Mouse (Mus musculus) heart, embryonic 16.5 days (tissue): ENCODE measurements around the gene BC025920. TPM values are rescaled to one million over a fixed set of nuclear protein-coding genes. Genes with fewer than 3 reads are reported as not detected.

ENCODE experiments used
- ATAC-seq: fragments of 200-750 bp; cut with Nextera tagmentation; replicated peaks from 2 replicates; pipeline ENCODE4 v1.8.0; 2017; ENCODE audit warnings: moderate number of reproducible peaks; ENCODE audit not compliant: insufficient read depth, low FRiP score; ENCODE audit errors: extremely low read depth
- H3K27ac ChIP-seq: fragments of 300-500 bp; sonication (generic); 2 replicates; pipeline ENCODE4 v1.5.1; 2014; ENCODE audit warnings: mild to moderate bottlenecking, low read length, control low read depth, moderate library complexity
- H3K27me3 ChIP-seq: fragments of 300-500 bp; sonication (generic); 2 replicates; pipeline ENCODE4 v1.6.1; 2014; ENCODE audit warnings: low read length, mixed read lengths; ENCODE audit not compliant: control insufficient read depth, insufficient read depth
- H3K36me3 ChIP-seq: fragments of 300-500 bp; sonication (generic); 2 replicates; pipeline ENCODE4 v1.6.1; 2014; ENCODE audit not compliant: control insufficient read depth, insufficient read depth
- H3K4me1 ChIP-seq: fragments of 300-500 bp; sonication (generic); 2 replicates; pipeline ENCODE4 v1.6.1; 2014; ENCODE audit warnings: low read length, mixed read lengths; ENCODE audit not compliant: control insufficient read depth, insufficient read depth
- H3K4me2 ChIP-seq: fragments of 300-500 bp; sonication (generic); 2 replicates; pipeline ENCODE4 v1.6.1; 2014; ENCODE audit warnings: low read depth, mild to moderate bottlenecking, control low read depth, low read length
- H3K4me3 ChIP-seq: fragments of 300-500 bp; sonication (generic); 2 replicates; pipeline ENCODE4 v1.5.1; 2014; ENCODE audit warnings: mild to moderate bottlenecking, control low read depth, low read length
- H3K9ac ChIP-seq: fragments of 300-500 bp; sonication (generic); 2 replicates; pipeline ENCODE4 v1.6.1; 2014; ENCODE audit warnings: low read length, control low read depth
- H3K9me3 ChIP-seq: fragments of 300-500 bp; sonication (generic); replicated peaks from 2 replicates; pipeline ENCODE4 v1.6.1; 2016; ENCODE audit warnings: low read length; ENCODE audit not compliant: control insufficient read depth
- WGBS: fragments of 180-500 bp; shearing (Covaris S2); extraction: QIAGEN DNeasy Blood & Tissue Kit; methylation state at CpG from one replicate; pipeline ENCODE4 v1.1.7; 2014; 5-methylcytosine and 5-hydroxymethylcytosine counted together
- polyA plus RNA-seq: library from polyadenylated mRNA; unstranded; fragments of >200 nt; fragmentation: Nextera tagmentation; extraction: Ambion mirVana; gene quantifications from 2 replicates; pipeline ENCODE4 v1.2.1, GENCODE M21; 2015

Gene BC025920
- polyA plus RNA-seq, 1 experiment from 2014 or later: 1.2 TPM

- Histone ChIP-seq H3K9ac (peak overlapping the region; percentile 58), H3K27me3 (no peaks in the 10 kb centered on the region), H3K9me3 (0 out of 2 replicates have a peak, but pooled peaks cover 2% of the 10 kb centered on the region), H3K4me2 (peak overlapping the region; percentile 68), H3K4me1 (peaks cover 28% of the 10 kb centered on the region), H3K27ac (peak overlapping the region; percentile 92), H3K4me3 (peak overlapping the region; percentile 52), H3K36me3 (peaks cover 4% of the 10 kb centered on the region; the same call in 1 of the 2 replicates)
- 0 out of 2 replicates have a peak, but pooled peaks have one; percentile 10 for ATAC-seq
- WGBS: 2% methylated on average over 14 of the region's 14 CpGs
Measured at GRCm38 (mm10) chr10:81605666-81605973, 450 bp upstream of the BC025920 start.

DNA sequence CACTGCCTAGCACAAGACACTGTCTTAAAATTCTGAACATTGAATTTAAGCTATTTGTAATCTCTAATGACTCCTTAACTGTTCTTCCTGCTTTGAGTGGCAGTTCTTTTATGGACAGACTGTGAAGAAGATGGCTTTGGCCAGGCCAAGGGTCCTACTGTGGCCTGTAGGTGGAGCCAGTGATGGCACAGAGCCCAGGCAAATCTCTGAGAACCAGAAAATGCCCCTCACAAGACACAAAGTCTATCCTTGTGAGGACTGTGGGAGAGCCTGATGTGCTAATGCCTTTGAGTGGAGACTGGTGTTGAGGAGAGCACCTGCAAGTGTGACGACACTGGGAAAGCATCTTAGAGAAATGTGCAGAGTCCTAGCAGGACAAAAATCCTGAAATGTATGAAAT is 2.2 kb downstream of the BC025920 start:
- 86% methylated on average over 1 of the region's 1 CpGs for WGBS
- no peak for ATAC-seq
- no peak overlapping the region for H3K9ac ChIP-seq
- H3K4me3 ChIP-seq: no peak overlapping the region
- no peak overlapping the region for H3K4me2 ChIP-seq
- peaks cover 9% of the 10 kb centered on the region for H3K4me1 ChIP-seq
- no peak overlapping the region for H3K27ac ChIP-seq
- no peaks in the 10 kb centered on the region for H3K27me3 ChIP-seq
- H3K36me3 ChIP-seq: peaks cover 4% of the 10 kb centered on the region; the same call in 1 of the 2 replicates
- peaks cover 8% of the 10 kb centered on the region for H3K9me3 ChIP-seq

GRCm38 (mm10) chr10:81612779-81613178 is 6.7 kb downstream of the BC025920 start:
- no peak overlapping the region for H3K4me2 ChIP-seq
- H3K9me3 ChIP-seq: peaks cover 8% of the 10 kb centered on the region
- ATAC-seq: no peak
- no peak overlapping the region for H3K9ac ChIP-seq
- no peaks in the 10 kb centered on the region for H3K4me1 ChIP-seq
- no peak overlapping the region for H3K4me3 ChIP-seq
- peaks cover 4% of the 10 kb centered on the region; the same call in 1 of the 2 replicates for H3K36me3 ChIP-seq
- 62% methylated on average over 3 of the region's 3 CpGs for WGBS
- no peaks in the 10 kb centered on the region for H3K27me3 ChIP-seq
- no peak overlapping the region for H3K27ac ChIP-seq

DNA sequence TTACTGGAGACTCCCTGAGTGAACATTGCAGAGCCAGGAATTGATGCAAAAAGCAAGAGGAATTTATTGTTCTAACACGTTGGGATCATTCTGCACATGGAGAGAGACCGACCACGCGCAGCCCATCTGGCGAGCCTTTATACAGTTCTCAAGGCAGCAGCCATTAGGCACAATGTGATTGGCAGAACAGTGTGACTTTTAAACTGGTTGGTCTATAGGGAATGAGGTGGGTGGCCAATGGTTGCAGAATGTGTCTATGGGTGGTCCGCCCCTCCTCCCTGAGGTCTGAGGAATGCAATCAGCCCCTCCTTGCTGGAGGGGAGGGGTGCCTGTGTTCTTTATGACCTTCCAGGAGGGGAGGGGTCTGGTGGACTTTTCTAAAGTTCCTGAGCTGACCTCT is 9.4 kb downstream of the BC025920 start:
- Histone ChIP-seq H3K4me2 (no peak overlapping the region), H3K27ac (no peak overlapping the region), H3K4me1 (no peaks in the 10 kb centered on the region), H3K9me3 (peaks cover 6% of the 10 kb centered on the region), H3K4me3 (no peak overlapping the region), H3K27me3 (no peaks in the 10 kb centered on the region), H3K36me3 (no peaks in the 10 kb centered on the region), H3K9ac (no peak overlapping the region)
- WGBS: 60% methylated on average over 6 of the region's 6 CpGs
- no peak for ATAC-seq

GRCm38 (mm10) chr10:81619976-81620375 is 13.9 kb downstream of the BC025920 start:
- H3K27ac ChIP-seq: no peak overlapping the region
- no peak overlapping the region for H3K4me3 ChIP-seq
- no peaks in the 10 kb centered on the region for H3K9me3 ChIP-seq
- no peak for ATAC-seq
- no peaks in the 10 kb centered on the region for H3K4me1 ChIP-seq
- WGBS: 81% methylated on average over 5 of the region's 5 CpGs
- H3K4me2 ChIP-seq: no peak overlapping the region
- peaks cover 18% of the 10 kb centered on the region for H3K36me3 ChIP-seq
- no peak overlapping the region for H3K9ac ChIP-seq
- H3K27me3 ChIP-seq: no peaks in the 10 kb centered on the region

GRCm38 (mm10) chr10:81620786-81621185 is 14.7 kb downstream of the BC025920 start:
- no peak overlapping the region for H3K4me2 ChIP-seq
- H3K9ac ChIP-seq: no peak overlapping the region
- H3K36me3 ChIP-seq: peaks cover 20% of the 10 kb centered on the region
- H3K27me3 ChIP-seq: no peaks in the 10 kb centered on the region
- H3K4me1 ChIP-seq: no peaks in the 10 kb centered on the region
- no peaks in the 10 kb centered on the region for H3K9me3 ChIP-seq
- no peak for ATAC-seq
- no peak overlapping the region for H3K4me3 ChIP-seq
- 56% methylated on average over 9 of the region's 9 CpGs for WGBS
- H3K27ac ChIP-seq: no peak overlapping the region

DNA sequence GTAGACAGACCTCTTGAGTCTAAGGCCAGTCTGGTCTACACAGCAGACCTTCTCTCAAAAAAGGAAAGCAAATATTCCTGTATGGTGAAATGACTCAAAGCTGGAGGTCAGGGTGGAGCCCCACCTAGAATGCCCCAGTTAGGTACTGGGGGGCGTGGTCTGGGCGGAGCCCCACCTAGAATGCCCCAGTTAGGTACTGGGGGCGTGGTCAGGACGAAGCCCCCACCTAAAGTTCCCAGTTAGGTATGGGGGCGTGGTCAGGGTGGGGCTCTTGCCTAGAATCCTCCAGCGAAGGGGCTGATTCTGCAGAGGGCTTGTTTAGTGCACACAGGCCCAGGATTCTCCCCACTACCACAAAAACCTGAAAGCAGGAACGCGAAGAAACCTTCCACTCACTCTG is 17.4 kb downstream of the BC025920 start:
- WGBS: 60% methylated on average over 8 of the region's 8 CpGs
- no peak overlapping the region for H3K4me2 ChIP-seq
- no peak overlapping the region for H3K4me3 ChIP-seq
- ATAC-seq: no peak
- no peaks in the 10 kb centered on the region for H3K27me3 ChIP-seq
- no peak overlapping the region for H3K9ac ChIP-seq
- H3K9me3 ChIP-seq: no peaks in the 10 kb centered on the region
- H3K27ac ChIP-seq: no peak overlapping the region
- H3K4me1 ChIP-seq: peaks cover 12% of the 10 kb centered on the region
- peaks cover 20% of the 10 kb centered on the region for H3K36me3 ChIP-seq

- no peak for ATAC-seq
Measured at GRCm38 (mm10) chr10:81626101-81626993, 20.3 kb downstream of the BC025920 start.

DNA sequence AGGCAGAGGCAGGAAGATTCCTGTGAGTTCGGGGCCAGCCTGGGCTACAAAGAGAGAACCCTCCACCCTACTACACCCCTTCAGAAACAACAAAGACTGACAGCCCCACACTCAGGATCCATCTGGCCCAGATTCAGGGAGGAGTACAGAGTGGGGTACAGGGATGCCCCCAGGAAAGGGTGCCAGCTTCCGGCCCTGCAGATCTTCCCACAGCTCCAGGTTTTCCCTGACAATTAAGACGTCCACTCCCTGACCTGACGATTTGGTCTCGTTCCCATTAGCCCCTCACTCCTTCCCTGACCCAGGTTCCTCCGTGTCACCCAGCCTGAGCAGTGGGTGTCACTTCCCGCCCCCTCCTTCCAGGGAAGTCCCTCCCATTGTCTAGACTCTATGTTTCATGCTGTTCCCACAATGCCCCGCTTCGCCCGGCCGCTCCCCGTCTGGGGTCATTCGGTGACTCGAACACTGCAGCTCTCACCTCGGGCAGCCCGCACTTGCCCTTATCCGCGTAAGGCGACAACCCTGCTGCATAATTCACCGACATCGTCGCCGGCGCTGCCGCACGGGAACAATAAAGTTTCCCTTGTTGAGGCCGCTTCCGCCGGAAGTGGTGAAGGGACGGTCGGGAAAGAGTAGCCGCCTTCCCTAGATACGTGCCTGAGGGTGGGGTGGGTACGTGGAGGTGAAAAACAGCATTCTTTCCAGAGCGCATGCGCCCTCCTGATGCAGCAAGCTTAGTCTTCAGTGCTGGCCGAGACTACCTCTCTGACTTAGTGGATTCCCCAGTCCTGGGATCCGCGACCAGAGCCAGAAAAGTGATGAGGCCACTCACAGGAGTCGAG is 21.1 kb downstream of the BC025920 start, which contains the start of gene Sirt6:
Gene Sirt6, minus strand, starts transcription at position 804 of the 842 bp plus-strand sequence.
- no peaks in the 10 kb centered on the region for H3K9me3 ChIP-seq
- H3K4me3 ChIP-seq: peak within 1 kb of the TSS; percentile 90
- H3K27ac ChIP-seq: peak within 1 kb of the TSS; percentile 93
- peaks cover 15% of the 10 kb centered on the region for H3K36me3 ChIP-seq
- peaks cover 12% of the 10 kb centered on the region for H3K4me1 ChIP-seq
- H3K27me3 ChIP-seq: no peaks in the 10 kb centered on the region
- peak within 1 kb of the TSS; percentile 91 for H3K9ac ChIP-seq
- 4% methylated on average over 40 of the region's 40 CpGs for WGBS
- peak within 1 kb of the TSS; percentile 96 for H3K4me2 ChIP-seq
- ATAC-seq: peak; percentile 90

More at GRCm38 (mm10) chr10:81626101-81626993, 20.3 kb downstream of the BC025920 start:
- H3K4me3 ChIP-seq: peak overlapping the region; percentile 90
- H3K9me3 ChIP-seq: no peaks in the 10 kb centered on the region
- H3K4me2 ChIP-seq: peak overlapping the region; percentile 96
- no peaks in the 10 kb centered on the region for H3K27me3 ChIP-seq
- whole genome bisulfite sequencing: 84% methylated on average over 22 of the region's 22 CpGs
- peaks cover 12% of the 10 kb centered on the region for H3K4me1 ChIP-seq
- peak overlapping the region; percentile 93 for H3K27ac ChIP-seq
- peaks cover 20% of the 10 kb centered on the region for H3K36me3 ChIP-seq
- H3K9ac ChIP-seq: peak overlapping the region; percentile 91
